Mouse (Mus musculus) CD4-positive helper T cell, adult 2 months (primary cell): Measurements from ENCODE around the gene Ak3.

Source experiments
- DNase-seq: peaks from one replicate; pipeline ENCODE4 v3.0.0-alpha.2; 2012; ENCODE audit warnings: low read depth, missing footprints, low spot score

Gene Ak3

GRCm38 (mm10) chr19:29047334-29048170 is at the start of gene Ak3:
Ak3 (minus strand) TSS chr19:29047961.
- DNase-seq = peak; percentile 74

- DNase-seq = no peak
Observed at GRCm38 (mm10) chr19:29092194-29092593, 44.4 kb upstream of the Ak3 start.

GRCm38 (mm10) chr19:29088628-29089027 is 40.9 kb upstream of the Ak3 start:
- no peak for DNase-seq

- DNase-seq = no peak
Observed at GRCm38 (mm10) chr19:29074802-29075201, 27.0 kb upstream of the Ak3 start.

GRCm38 (mm10) chr19:29069195-29069594 is 21.4 kb upstream of the Ak3 start:
- no peak for DNase-seq

- DNase-seq = peak; percentile 84
Observed at GRCm38 (mm10) chr19:29066981-29067471, 19.3 kb upstream of the Ak3 start.

- DNase-seq = peak; percentile 57
Observed at GRCm38 (mm10) chr19:29064451-29065102, 16.8 kb upstream of the Ak3 start.

- peak; percentile 94 for DNase-seq
Observed at GRCm38 (mm10) chr19:29063577-29064363, 16.0 kb upstream of the Ak3 start.

- no peak for DNase-seq
Observed at GRCm38 (mm10) chr19:29063009-29063408, 15.2 kb upstream of the Ak3 start.

GRCm38 (mm10) chr19:29060299-29060698 is 12.5 kb upstream of the Ak3 start:
- no peak for DNase-seq

- peak; percentile 22 for DNase-seq
Observed at GRCm38 (mm10) chr19:29059688-29060087, 11.9 kb upstream of the Ak3 start.

- no peak for DNase-seq
Observed at GRCm38 (mm10) chr19:29058741-29059140, 11.0 kb upstream of the Ak3 start.

GRCm38 (mm10) chr19:29055469-29055868 is 7.7 kb upstream of the Ak3 start:
- no peak for DNase-seq

GRCm38 (mm10) chr19:29054594-29054993 is 6.8 kb upstream of the Ak3 start:
- no peak for DNase-seq

- no peak for DNase-seq
Observed at GRCm38 (mm10) chr19:29052786-29053185, 5.0 kb upstream of the Ak3 start.

GRCm38 (mm10) chr19:29050186-29050980 is 2.6 kb upstream of the Ak3 start:
- no peak for DNase-seq

GRCm38 (mm10) chr19:29049401-29050075 is 1.8 kb upstream of the Ak3 start:
- no peak for DNase-seq

- DNase-seq = no peak
Observed at GRCm38 (mm10) chr19:29046961-29047333, 814 bp downstream of the Ak3 start.

GRCm38 (mm10) chr19:29045956-29046650 is 1.7 kb downstream of the Ak3 start:
- DNase-seq = no peak

GRCm38 (mm10) chr19:29045369-29045768 is 2.4 kb downstream of the Ak3 start:
- DNase-seq = no peak
